Mouse (Mus musculus) embryonic facial prominence, embryonic 11.5 days (tissue): ENCODE measurements around the gene Gm20388. TPM values are rescaled to one million over a fixed set of nuclear protein-coding genes. Genes with fewer than 3 reads are reported as not detected.

ENCODE experiments used
- ATAC-seq: fragments of 200-750 bp; cut with Nextera tagmentation; replicated peaks from 2 replicates; pipeline ENCODE4 v1.8.0; 2017; ENCODE audit warnings: low read depth; ENCODE audit not compliant: insufficient number of reproducible peaks, low FRiP score, low TSS enrichment
- DNase-seq: peaks from one replicate; pipeline ENCODE4 v3.0.0-alpha.2; 2015; ENCODE audit warnings: low spot score
- H3K27ac ChIP-seq: fragments of 300-500 bp; sonication (generic); replicated peaks from 2 replicates; pipeline ENCODE4 v1.5.1; 2014; ENCODE audit warnings: mild to moderate bottlenecking, low read depth, low read length, control low read depth
- H3K27me3 ChIP-seq: fragments of 300-500 bp; sonication (generic); 2 replicates; pipeline ENCODE4 v1.6.1; 2014; ENCODE audit warnings: mild to moderate bottlenecking, low read length, moderate library complexity, mixed read lengths; ENCODE audit not compliant: control insufficient read depth, insufficient read depth
- H3K36me3 ChIP-seq: fragments of 300-500 bp; sonication (generic); replicated peaks from 2 replicates; pipeline ENCODE4 v1.6.1; 2014; ENCODE audit warnings: low read depth, mild to moderate bottlenecking, low read length, moderate library complexity, mixed read lengths; ENCODE audit not compliant: control insufficient read depth, insufficient read depth
- H3K4me1 ChIP-seq: fragments of 300-500 bp; sonication (generic); 2 replicates; pipeline ENCODE4 v1.6.1; 2014; ENCODE audit warnings: low read length, mixed read lengths; ENCODE audit not compliant: control insufficient read depth, insufficient read depth
- H3K4me2 ChIP-seq: fragments of 300-500 bp; sonication (generic); 2 replicates; pipeline ENCODE4 v1.6.1; 2014; ENCODE audit warnings: low read depth, mild to moderate bottlenecking, control low read depth, low read length, moderate library complexity
- H3K4me3 ChIP-seq: fragments of 300-500 bp; sonication (generic); 2 replicates; pipeline ENCODE4 v1.5.1; 2014; ENCODE audit warnings: low read depth, low read length, control low read depth
- H3K9ac ChIP-seq: fragments of 300-500 bp; sonication (generic); replicated peaks from 2 replicates; pipeline ENCODE4 v1.6.1; 2014; ENCODE audit warnings: mild to moderate bottlenecking, control low read depth, low read length
- H3K9me3 ChIP-seq: fragments of 300-500 bp; sonication (generic); replicated peaks from 2 replicates; pipeline ENCODE4 v1.6.1; 2016; ENCODE audit warnings: mild to moderate bottlenecking, low read length, inconsistent platforms, mixed read lengths; ENCODE audit not compliant: control insufficient read depth
- WGBS: fragments of 180-500 bp; shearing (Covaris S2); extraction: QIAGEN DNeasy Blood & Tissue Kit; methylation state at CpG from one replicate; pipeline ENCODE4 v1.1.7; 2014; 5-methylcytosine and 5-hydroxymethylcytosine counted together
- polyA plus RNA-seq: library from polyadenylated mRNA; unstranded; fragments of >200 nt; fragmentation: Nextera tagmentation; extraction: Ambion mirVana; gene quantifications from 2 replicates; pipeline ENCODE4 v1.2.1, GENCODE M21; 2014

Gene Gm20388
- polyA plus RNA-seq, 1 experiment from 2014 or later = 3.1 TPM

- no peaks in the 10 kb centered on the region for H3K27me3 ChIP-seq
- ATAC-seq (no peak), DNase-seq (no peak)
- H3K9me3 ChIP-seq = no peaks in the 10 kb centered on the region; the same call in 1 of the 2 replicates
- H3K4me3 ChIP-seq = no peak overlapping the region
- no peak overlapping the region for H3K4me2 ChIP-seq
- 87% methylated on average over 6 of the region's 6 CpGs for WGBS
- H3K36me3 ChIP-seq = no peaks in the 10 kb centered on the region
- no peaks in the 10 kb centered on the region for H3K4me1 ChIP-seq
- no peak overlapping the region for H3K27ac ChIP-seq
- no peak overlapping the region for H3K9ac ChIP-seq
These were observed 4331.6 kb downstream of the Gm20388 start for GRCm38 (mm10) chr8:124242208-124242607.

GRCm38 (mm10) chr8:124242913-124243312, 4332.3 kb downstream of the Gm20388 start:
- no peak for ATAC-seq
- DNase-seq = no peak
- H3K9me3 ChIP-seq = no peaks in the 10 kb centered on the region; the same call in 1 of the 2 replicates

GRCm38 (mm10) chr8:124247581-124247980, 4336.9 kb downstream of the Gm20388 start:
- WGBS = 87% methylated on average over 6 of the region's 6 CpGs
- H3K9me3 ChIP-seq = no peaks in the 10 kb centered on the region; the same call in 1 of the 2 replicates
- H3K36me3 ChIP-seq = no peaks in the 10 kb centered on the region
- no peak overlapping the region for H3K4me3 ChIP-seq
- no peak overlapping the region for H3K27ac ChIP-seq
- DNase-seq (no peak), ATAC-seq (no peak)
- H3K27me3 ChIP-seq = no peaks in the 10 kb centered on the region
- H3K4me2 ChIP-seq = no peak overlapping the region
- H3K9ac ChIP-seq = no peak overlapping the region
- H3K4me1 ChIP-seq = no peaks in the 10 kb centered on the region

More at GRCm38 (mm10) chr8:124242913-124243312, 4332.3 kb downstream of the Gm20388 start:
- no peaks in the 10 kb centered on the region for H3K27me3 ChIP-seq
- no peak overlapping the region for H3K9ac ChIP-seq
- no peak overlapping the region for H3K4me2 ChIP-seq
- H3K36me3 ChIP-seq = no peaks in the 10 kb centered on the region
- WGBS = 94% methylated on average over 5 of the region's 5 CpGs
- no peaks in the 10 kb centered on the region for H3K4me1 ChIP-seq
- H3K27ac ChIP-seq = no peak overlapping the region
- no peak overlapping the region for H3K4me3 ChIP-seq

- no peak for ATAC-seq
- Histone ChIP-seq H3K27ac (no peak overlapping the region), H3K4me1 (no peaks in the 10 kb centered on the region), H3K9ac (no peak overlapping the region), H3K4me2 (no peak overlapping the region), H3K27me3 (no peaks in the 10 kb centered on the region), H3K36me3 (no peaks in the 10 kb centered on the region), H3K9me3 (no peaks in the 10 kb centered on the region; the same call in 1 of the 2 replicates), H3K4me3 (no peak overlapping the region)
- 88% methylated on average over 6 of the region's 6 CpGs for WGBS
- DNase-seq = no peak
These were observed 4338.0 kb downstream of the Gm20388 start for GRCm38 (mm10) chr8:124248688-124249087.

- Histone ChIP-seq H3K9me3 (no peaks in the 10 kb centered on the region), H3K4me1 (no peaks in the 10 kb centered on the region), H3K27me3 (no peaks in the 10 kb centered on the region), H3K4me3 (no peak overlapping the region), H3K4me2 (no peak overlapping the region), H3K36me3 (no peaks in the 10 kb centered on the region), H3K9ac (no peak overlapping the region), H3K27ac (no peak overlapping the region; the same call in 1 of the 2 replicates)
- no peak for ATAC-seq
- 44% methylated on average over 3 of the region's 3 CpGs for WGBS
- no peak for DNase-seq
These were observed 4339.6 kb downstream of the Gm20388 start for GRCm38 (mm10) chr8:124250255-124250654.

GRCm38 (mm10) chr8:124250785-124251184, 4340.1 kb downstream of the Gm20388 start:
- Histone ChIP-seq H3K4me2 (no peak overlapping the region), H3K4me3 (no peak overlapping the region), H3K4me1 (no peaks in the 10 kb centered on the region), H3K9me3 (no peaks in the 10 kb centered on the region), H3K9ac (no peak overlapping the region), H3K27me3 (no peaks in the 10 kb centered on the region), H3K27ac (no peak overlapping the region; the same call in 1 of the 2 replicates), H3K36me3 (no peaks in the 10 kb centered on the region)
- 24% methylated on average over 4 of the region's 4 CpGs for WGBS
- no peak for ATAC-seq
- DNase-seq = peak; percentile 57

GRCm38 (mm10) chr8:124252533-124252950, 4341.9 kb downstream of the Gm20388 start:
- no peak overlapping the region for H3K9ac ChIP-seq
- H3K9me3 ChIP-seq = no peaks in the 10 kb centered on the region
- H3K36me3 ChIP-seq = no peaks in the 10 kb centered on the region
- H3K4me2 ChIP-seq = no peak overlapping the region
- ATAC-seq = no peak
- 91% methylated on average over 5 of the region's 5 CpGs for WGBS
- H3K4me1 ChIP-seq = no peaks in the 10 kb centered on the region
- no peak overlapping the region for H3K27ac ChIP-seq
- H3K4me3 ChIP-seq = no peak overlapping the region
- H3K27me3 ChIP-seq = no peaks in the 10 kb centered on the region
- DNase-seq = no peak

- Histone ChIP-seq H3K4me3 (no peak overlapping the region), H3K4me1 (no peaks in the 10 kb centered on the region), H3K36me3 (no peaks in the 10 kb centered on the region), H3K27ac (no peak overlapping the region), H3K27me3 (no peaks in the 10 kb centered on the region), H3K9me3 (no peaks in the 10 kb centered on the region), H3K4me2 (no peak overlapping the region), H3K9ac (no peak overlapping the region)
- ATAC-seq (no peak), DNase-seq (no peak)
- WGBS = 87% methylated on average over 6 of the region's 6 CpGs
These were observed 4343.3 kb downstream of the Gm20388 start for GRCm38 (mm10) chr8:124253939-124254338.
